ENCODE assay signal across 29 mouse cellular contexts in genomic region chr2:61083100-61083499, GRCm38 (mm10).
DNase-seq lines count a peak whose midpoint lies in the region; ATAC-seq and TF ChIP-seq lines count a peak whose summit lies in the region.
"Had no signal": no experiment of that assay in that cellular context is flagged by ENCODE, and none has a peak within 500 bp of the region (broad histone marks: within the 10 kb centered on the region; RNA-seq: fewer than 3 reads in every experiment).

No protein-coding gene starts in this region.

- H3K4me2 ChIP-seq in liver, postnatal 0 days (ENCODE audit: low read depth, low read length) = no peak overlapping the region
- no peak overlapping the region for H3K4me2 ChIP-seq in liver, embryonic 11.5 days
- H3K4me2 ChIP-seq: embryonic facial prominence, embryonic 13.5 days; embryonic facial prominence, embryonic 15.5 days; forebrain, embryonic 12.5 days had no signal

- H3K27me3 ChIP-seq in liver, postnatal 0 days (ENCODE audit: insufficient read depth, low read length) = no peaks in the 10 kb centered on the region
- no peaks in the 10 kb centered on the region for H3K27me3 ChIP-seq in liver, embryonic 11.5 days (replicated peaks; ENCODE audit: control insufficient read depth, insufficient read depth, low read length)
- H3K27me3 ChIP-seq: CH12.LX; embryonic facial prominence, embryonic 13.5 days; embryonic facial prominence, embryonic 15.5 days; forebrain, embryonic 12.5 days; Patski had no signal

- no peak overlapping the region for H3K4me3 ChIP-seq in liver, postnatal 0 days (ENCODE audit: low read depth, low read length)
- no peak overlapping the region for H3K4me3 ChIP-seq in liver, embryonic 11.5 days (ENCODE audit: low read depth, low read length)
- H3K4me3 ChIP-seq: embryonic facial prominence, embryonic 13.5 days; embryonic facial prominence, embryonic 15.5 days; erythroblast, embryonic 14.5 days; forebrain, embryonic 10.5 days; forebrain, embryonic 12.5 days had no signal

- 55% methylated on average over 1 of the region's 1 CpGs for whole genome bisulfite sequencing in liver, postnatal 0 days (ENCODE audit: insufficient replicate concordance)
- WGBS in liver, embryonic 11.5 days = 70% methylated on average over 1 of the region's 1 CpGs

- no peak overlapping the region for H3K9ac ChIP-seq in liver, postnatal 0 days (replicated peaks)
- H3K9ac ChIP-seq in liver, embryonic 11.5 days (ENCODE audit: low read depth, low read length) = no peak overlapping the region
- H3K9ac ChIP-seq: embryonic facial prominence, embryonic 13.5 days; embryonic facial prominence, embryonic 15.5 days; forebrain, embryonic 12.5 days had no signal

- TF ChIP-seq CTCF in liver, postnatal 0 days (IDR thresholded peaks at IDR 0.05; ENCODE audit: low read depth) = no peak

- H3K4me1 ChIP-seq in liver, postnatal 0 days (ENCODE audit: insufficient read depth) = no peaks in the 10 kb centered on the region
- no peaks in the 10 kb centered on the region for H3K4me1 ChIP-seq in liver, embryonic 11.5 days (replicated peaks; ENCODE audit: control insufficient read depth, insufficient read depth, low read length)
- H3K4me1 ChIP-seq: forebrain, embryonic 12.5 days had no signal

- no peaks in the 10 kb centered on the region for H3K36me3 ChIP-seq in liver, postnatal 0 days (replicated peaks; ENCODE audit: insufficient read depth, low read length)
- H3K36me3 ChIP-seq in liver, embryonic 11.5 days (ENCODE audit: control insufficient read depth, insufficient read depth, low read length) = no peaks in the 10 kb centered on the region
- H3K36me3 ChIP-seq: embryonic facial prominence, embryonic 13.5 days; embryonic facial prominence, embryonic 15.5 days; forebrain, embryonic 10.5 days; forebrain, embryonic 12.5 days; G1E had no signal

- ATAC-seq in liver, postnatal 0 days = peak; percentile 76
- ATAC-seq in liver, embryonic 11.5 days (replicated peaks; ENCODE audit: low FRiP score) = no peak
- peak; percentile 94 for ATAC-seq in megakaryocyte, adult 5-6 weeks (ENCODE audit: poor library complexity, severe bottlenecking)
- ATAC-seq in monocyte, adult 5-6 weeks (replicated peaks; ENCODE audit: insufficient number of reproducible peaks, low FRiP score, low TSS enrichment, poor library complexity, severe bottlenecking) = peak; percentile 50; the same call in 1 of the 2 replicates
- ATAC-seq: activated CD4-positive, CD25-positive, alpha-beta regulatory T cell, adult 4 months; CD4-positive, CD25-positive, alpha-beta regulatory T cell, adult 4 months; forebrain, embryonic 14.5 days; Patski had no signal

- no peak for TF ChIP-seq EP300 in liver, postnatal 0 days (IDR thresholded peaks at IDR 0.05; ENCODE audit: low read depth)

- DNase-seq in liver, postnatal 0 days = no peak
- DNase-seq in liver, embryonic 11.5 days (ENCODE audit: low spot score) = no peak
- peak; percentile 35 for DNase-seq in adipocyte (ENCODE audit: low spot score)
- DNase-seq in right cerebral cortex, adult 2 months (ENCODE audit: low spot score in 2 of 2) = no peak
- DNase-seq in kidney, adult 9 months = no peak
- DNase-seq: adrenal gland, adult 2 months; adrenal gland, postnatal 10 days; adrenal gland, postnatal 25 days; B cell, adult 2 months; cerebellum, adult 11 months; cerebellum, adult 18-20 months; cerebellum, adult 8-10 months; cerebellum, adult 9-11 months; cerebellum, postnatal 14 days; cerebellum, postnatal 36 days; embryo, embryonic 11 days had no signal

- H3K27ac ChIP-seq in liver, postnatal 0 days (ENCODE audit: low read depth) = no peak overlapping the region
- no peak overlapping the region for H3K27ac ChIP-seq in liver, embryonic 11.5 days (ENCODE audit: low read depth, low read length)
- H3K27ac ChIP-seq: embryonic facial prominence, embryonic 13.5 days; embryonic facial prominence, embryonic 15.5 days; forebrain, embryonic 10.5 days; forebrain, embryonic 12.5 days had no signal

- H3K9me3 ChIP-seq in liver, postnatal 0 days (ENCODE audit: low read length) = no peaks in the 10 kb centered on the region
- no peaks in the 10 kb centered on the region for H3K9me3 ChIP-seq in liver, embryonic 11.5 days (ENCODE audit: control insufficient read depth, low read length)
- H3K9me3 ChIP-seq: embryonic facial prominence, embryonic 13.5 days; embryonic facial prominence, embryonic 15.5 days; forebrain, embryonic 10.5 days; forebrain, embryonic 12.5 days; G1E had no signal
